Mouse (Mus musculus) lung, adult 2 months (tissue): ENCODE results near the gene Snx30.

Experiments used
- CTCF ChIP-seq: fragments of 200-500 bp; IDR thresholded peaks from 2 replicates; pipeline ENCODE4 v1.5.1; 2011; ENCODE audit warnings: mild to moderate bottlenecking, low read length, control low read depth; ENCODE audit not compliant: insufficient read depth
- POLR2A ChIP-seq: fragments of 200-500 bp; IDR thresholded peaks from 2 replicates; pipeline ENCODE4 v1.6.1; 2011; ENCODE audit warnings: low read depth, mild to moderate bottlenecking, control low read depth, low read length, borderline replicate concordance; ENCODE audit errors: extremely low read depth

GRCm38 (mm10) chr4:59805968-59806878, 583 bp downstream of the Snx30 start:
- TF ChIP-seq POLR2A (no peak), CTCF (no peak)
